Mouse (Mus musculus): Measurements from ENCODE around the gene Lonp2.
A peak's percentile ranks its signal among the peaks of the same experiment; 100 is the strongest.

The Lonp2 gene

GRCm38 (mm10) chr8:86623911-86624731 lies at the start of gene Lonp2:
Lonp2 (plus strand) TSS chr8:86624043.
- peak; percentile 90 for DNase-seq (ENCODE audit: low read depth, low spot score)

DNA sequence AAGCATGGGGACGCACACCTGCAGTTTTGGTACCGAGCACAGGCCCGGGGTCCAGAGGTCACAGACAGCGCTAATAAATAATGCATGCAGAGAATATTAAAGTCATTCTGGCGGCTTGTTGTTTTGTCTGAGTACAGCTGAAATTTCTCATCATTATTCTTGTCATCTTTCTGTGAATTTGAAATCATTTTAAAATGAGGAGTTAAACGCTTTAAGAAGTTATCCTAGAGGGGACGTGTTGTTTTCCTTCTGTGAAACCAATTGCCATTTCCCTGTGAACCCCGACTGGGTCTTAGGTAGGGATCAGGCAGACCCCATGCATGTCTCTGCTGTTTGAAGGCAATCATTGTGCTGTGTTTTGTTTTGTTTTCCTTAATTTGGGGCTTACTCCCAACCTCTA lies 46.3 kb upstream of the Lonp2 start:
- no peak for DNase-seq (ENCODE audit: low read depth, low spot score)

DNA sequence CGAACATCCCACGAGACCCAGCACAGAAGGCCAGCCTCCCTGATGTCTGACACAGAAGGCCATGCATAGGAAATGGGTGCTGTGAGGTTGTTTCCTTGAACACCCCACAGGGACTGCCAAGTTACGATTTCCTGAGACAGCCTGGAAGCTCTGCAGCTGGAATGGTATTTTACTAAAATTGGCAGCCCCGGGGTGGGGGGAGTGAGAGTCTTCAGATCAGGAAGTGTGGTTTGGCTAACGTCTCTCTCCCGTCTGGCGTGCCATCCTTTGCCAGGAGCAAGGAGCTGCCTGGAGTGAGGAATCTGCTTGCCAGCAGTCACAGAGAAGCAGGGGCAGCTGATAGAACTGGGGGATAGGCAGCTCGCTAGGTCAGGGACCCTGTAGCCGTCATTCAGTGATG lies 45.8 kb upstream of the Lonp2 start:
- no peak for DNase-seq (ENCODE audit: low read depth, low spot score)

DNA sequence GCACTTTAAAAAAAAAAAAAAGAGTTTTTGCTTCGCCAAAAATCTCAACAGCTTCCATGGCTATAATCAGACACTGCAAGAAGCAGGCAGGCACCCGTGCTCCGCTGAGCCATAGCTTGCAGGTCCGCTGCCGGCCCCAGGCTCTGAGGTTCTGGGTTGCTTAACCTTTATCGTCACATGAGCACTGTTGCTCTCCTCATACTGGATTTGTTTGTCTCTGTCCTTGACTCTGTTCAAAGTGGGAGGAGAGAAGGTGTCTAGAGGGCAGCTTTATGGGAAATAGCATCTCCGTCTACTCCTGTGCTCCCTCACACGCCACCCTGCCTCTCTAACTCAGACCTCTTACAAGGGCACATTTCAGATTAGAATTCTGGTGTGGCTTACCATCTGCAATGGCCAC lies 45.1 kb upstream of the Lonp2 start:
- no peak for DNase-seq (ENCODE audit: low read depth, low spot score)

DNA sequence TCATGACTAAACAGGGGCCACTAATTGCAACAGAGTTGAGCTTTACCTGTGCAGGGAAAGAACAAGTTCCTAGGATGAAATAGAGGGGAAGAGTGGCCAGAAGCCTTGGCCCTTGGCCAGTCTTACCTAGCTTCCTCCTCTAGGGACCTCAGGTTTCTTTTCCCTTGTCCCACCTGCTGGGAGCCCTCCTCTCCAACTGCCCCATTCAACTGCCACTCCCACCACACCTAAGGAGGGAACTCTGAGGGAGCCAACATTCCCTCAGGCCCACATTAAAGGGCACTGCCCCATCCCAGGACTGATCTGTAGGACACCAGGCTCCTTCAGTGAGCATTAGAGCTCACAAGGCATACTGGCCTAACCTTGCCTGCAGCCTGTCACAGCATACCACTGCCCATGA lies 43.4 kb upstream of the Lonp2 start, which contains the start of gene Abcc12:
Gene Abcc12 (minus strand): TSS at position 229 of the 400 bp plus-strand sequence.
- DNase-seq (ENCODE audit: low read depth, low spot score): no peak

DNA sequence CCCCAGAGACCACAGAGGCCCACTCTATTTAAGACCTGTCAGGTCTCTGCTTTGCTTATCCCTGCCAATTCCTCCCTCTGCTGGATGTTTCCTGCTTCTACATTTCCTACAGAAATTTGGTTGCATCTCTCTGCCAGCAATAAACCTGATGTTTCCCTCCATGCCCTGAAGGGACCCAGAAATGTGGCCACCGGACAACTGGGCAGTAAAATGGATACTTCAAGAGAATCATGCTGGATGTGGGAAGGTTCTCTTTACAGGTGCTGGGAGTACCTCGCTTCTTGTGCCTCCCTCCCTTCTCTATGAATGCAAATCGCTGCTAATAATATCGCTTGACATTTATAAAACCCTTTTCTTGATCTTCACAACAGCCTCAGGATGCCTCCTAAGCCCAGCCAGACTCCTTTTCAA lies 41.9 kb upstream of the Lonp2 start:
- no peak for DNase-seq (ENCODE audit: low read depth, low spot score)

GRCm38 (mm10) chr8:86585118-86585517 lies 38.7 kb upstream of the Lonp2 start:
- peak; percentile 81 for DNase-seq (ENCODE audit: low read depth, low spot score)

DNA sequence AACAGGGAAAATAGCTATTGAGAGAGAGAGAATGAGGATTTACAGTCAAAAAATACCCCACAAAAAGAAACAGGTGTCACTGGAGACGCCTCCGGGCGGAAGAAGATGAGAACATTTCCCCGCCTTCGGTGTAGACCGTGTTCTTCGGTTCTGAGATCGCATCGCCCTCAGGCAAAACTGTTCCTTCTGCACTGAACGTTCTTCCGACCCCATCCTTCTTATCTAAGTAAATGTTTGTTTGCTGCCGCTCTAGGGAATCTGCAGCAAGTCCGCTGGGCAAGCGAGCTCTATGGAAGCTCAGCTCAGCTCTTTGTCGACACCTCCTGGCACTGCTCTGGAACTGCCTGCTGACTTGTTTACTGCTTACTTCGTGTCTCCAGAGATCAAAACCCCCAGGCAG lies 38.3 kb upstream of the Lonp2 start:
- DNase-seq (ENCODE audit: low read depth, low spot score): peak; percentile 71

- DNase-seq (ENCODE audit: low read depth, low spot score): no peak
These were observed 37.8 kb upstream of the Lonp2 start for GRCm38 (mm10) chr8:86586058-86586457.

GRCm38 (mm10) chr8:86586642-86587041 lies 37.2 kb upstream of the Lonp2 start:
- no peak for DNase-seq (ENCODE audit: low read depth, low spot score)

DNA sequence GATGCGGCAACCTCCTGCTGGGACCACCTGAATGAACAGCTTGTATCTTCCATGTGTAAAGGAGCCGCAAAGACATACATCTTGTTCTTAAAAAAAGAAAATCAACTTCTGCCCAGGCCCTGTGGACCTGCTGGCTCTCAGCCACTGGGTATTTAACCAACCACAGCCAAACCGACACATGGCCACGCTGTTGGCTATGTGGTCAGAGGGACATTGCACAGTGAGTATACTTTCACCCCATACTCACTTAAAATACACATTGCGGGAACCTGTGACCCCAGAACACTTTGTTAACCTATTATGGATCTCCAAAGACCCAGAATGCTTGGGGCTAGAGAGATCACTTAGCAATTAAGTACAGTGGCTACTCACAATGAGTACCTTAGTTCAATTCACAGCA lies 35.5 kb upstream of the Lonp2 start:
- no peak for DNase-seq (ENCODE audit: low read depth, low spot score)

GRCm38 (mm10) chr8:86593099-86593498 lies 30.7 kb upstream of the Lonp2 start:
- DNase-seq (ENCODE audit: low read depth, low spot score): no peak

GRCm38 (mm10) chr8:86594159-86594796 lies 29.6 kb upstream of the Lonp2 start:
- no peak for DNase-seq (ENCODE audit: low read depth, low spot score)

- DNase-seq (ENCODE audit: low read depth, low spot score): no peak
These were observed 28.2 kb upstream of the Lonp2 start for GRCm38 (mm10) chr8:86595671-86596070.

DNA sequence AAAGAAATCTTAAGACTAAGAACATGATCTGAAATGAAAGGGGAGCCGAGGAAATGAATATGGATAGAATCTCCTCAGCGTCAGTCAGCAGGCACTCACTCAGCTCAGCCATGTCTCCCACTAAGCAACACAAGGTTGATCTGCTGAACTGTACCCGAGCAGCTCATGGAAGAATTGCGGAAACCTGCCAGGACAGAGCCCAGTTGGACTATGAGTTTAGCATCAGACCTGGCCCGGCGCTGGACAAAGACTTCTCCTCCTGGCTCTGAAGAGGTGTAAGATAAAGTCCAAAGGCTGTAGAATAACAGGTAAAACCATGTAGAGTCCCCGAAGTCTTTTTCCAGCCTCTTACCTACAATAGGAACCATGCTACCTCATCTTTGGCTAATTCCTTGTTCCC lies 26.2 kb upstream of the Lonp2 start:
- DNase-seq (ENCODE audit: low read depth, low spot score): no peak

- no peak for DNase-seq (ENCODE audit: low read depth, low spot score)
These were observed 24.5 kb upstream of the Lonp2 start for GRCm38 (mm10) chr8:86599299-86599698.

- no peak for DNase-seq (ENCODE audit: low read depth, low spot score)
These were observed 23.5 kb upstream of the Lonp2 start for GRCm38 (mm10) chr8:86600311-86600710.

- no peak for DNase-seq (ENCODE audit: low read depth, low spot score)
These were observed 20.7 kb upstream of the Lonp2 start for GRCm38 (mm10) chr8:86603174-86603573.

GRCm38 (mm10) chr8:86604676-86605075 lies 19.2 kb upstream of the Lonp2 start:
- DNase-seq (ENCODE audit: low read depth, low spot score): no peak

DNA sequence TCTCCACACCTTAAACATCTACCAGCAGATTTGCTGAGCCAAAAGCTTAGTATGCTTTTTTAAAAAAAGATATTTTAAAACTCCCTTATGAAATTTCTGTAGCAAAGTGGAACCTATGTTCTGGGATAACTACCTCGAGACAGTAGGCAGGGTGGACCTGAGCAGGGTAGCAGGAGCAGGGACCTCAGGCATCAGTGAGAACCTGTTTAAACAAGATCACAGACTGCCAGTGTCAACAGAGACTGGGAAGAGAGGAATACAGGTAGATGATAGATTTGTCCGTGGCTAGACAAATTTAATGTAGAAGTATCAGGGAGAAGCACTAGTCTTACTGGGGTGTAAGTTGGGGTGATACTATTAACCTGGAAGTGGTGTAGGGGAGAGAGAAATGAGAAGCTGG lies 10.0 kb upstream of the Lonp2 start:
- no peak for DNase-seq (ENCODE audit: low read depth, low spot score)

- no peak for DNase-seq (ENCODE audit: low read depth, low spot score)
These were observed 8.6 kb upstream of the Lonp2 start for GRCm38 (mm10) chr8:86615095-86615769.

DNA sequence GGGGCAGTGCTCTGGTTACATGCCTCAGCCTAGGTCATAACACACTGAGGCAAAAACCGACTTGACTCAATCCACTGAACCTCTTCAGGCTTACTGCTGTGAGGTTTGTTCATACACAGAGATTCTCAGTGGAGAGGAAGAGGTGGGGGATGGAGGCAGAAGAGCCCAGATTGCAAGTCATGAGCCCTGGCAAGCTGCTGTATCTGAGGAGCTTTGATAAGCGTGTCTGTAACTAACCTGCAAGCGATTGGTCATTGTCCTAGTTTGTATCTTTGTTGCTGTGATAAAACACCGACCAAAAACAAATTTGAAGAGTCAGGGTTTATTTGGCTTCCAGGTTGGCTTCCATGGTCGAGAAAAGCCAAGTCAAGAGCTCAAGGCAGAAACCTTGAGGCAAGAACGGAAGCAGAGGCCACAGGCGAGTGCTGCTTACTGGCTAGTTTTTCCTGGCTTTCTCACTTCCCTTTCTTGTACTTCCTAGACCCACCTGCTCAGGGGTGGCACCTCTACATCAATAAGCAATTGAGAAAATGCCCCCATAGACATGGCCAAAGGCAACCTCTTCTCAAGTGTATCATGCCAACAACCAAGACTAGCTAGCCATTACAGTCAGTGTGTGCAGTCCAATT lies 6.0 kb upstream of the Lonp2 start:
- DNase-seq (ENCODE audit: low read depth, low spot score): no peak

Data from WW6 (cell line).